Mouse (Mus musculus) neutrophil, adult 5-6 weeks (primary cell): ENCODE measurements around the gene Wnt10a. TPM values are rescaled to one million over a fixed set of nuclear protein-coding genes. Genes with fewer than 3 reads are reported as not detected.

Experiments
- total RNA-seq: library from RNA; stranded (forward); fragments of 200-1000 nt; gene quantifications from 2 replicates; pipeline ENCODE4 v1.2.3, GENCODE M21; 2017

The Wnt10a gene
- total RNA-seq, 1 experiment from 2014 or later = not detected

Other genes with a start within 250 kb of the Wnt10a start
- 0.12 and 0.81 TPM in 2 replicates for gene Plcd4, start 248.6 kb upstream of the Wnt10a start, total RNA-seq
- 27.5 and 31.3 TPM in 2 replicates for gene Usp37, start 247.2 kb upstream of the Wnt10a start, total RNA-seq
- gene Zfp142, start 203.3 kb upstream of the Wnt10a start, total RNA-seq = 18.7 and 21.5 TPM in 2 replicates
- 7.1 and 15.8 TPM in 2 replicates for gene Bcs1l, start 203.2 kb upstream of the Wnt10a start, total RNA-seq
- gene Rnf25, start 190.1 kb upstream of the Wnt10a start, total RNA-seq = 44.4 and 46.8 TPM in 2 replicates
- 0.70 and 0.98 TPM in 2 replicates for gene Stk36, start 190.1 kb upstream of the Wnt10a start, total RNA-seq
- 19.0 and 21.1 TPM in 2 replicates for gene Ttll4, start 129.8 kb upstream of the Wnt10a start, total RNA-seq
- 37.6 and 45.0 TPM in 2 replicates for gene Cyp27a1, start 77.9 kb upstream of the Wnt10a start, total RNA-seq
- 0.23 TPM in 1 of 2 replicates, not detected in the other for gene Prkag3, start 42.3 kb upstream of the Wnt10a start, total RNA-seq
- gene Wnt6, start 19.6 kb upstream of the Wnt10a start, total RNA-seq = not detected in 2 replicates
- not detected in 2 replicates for gene Cdk5r2, start 63.4 kb downstream of the Wnt10a start, total RNA-seq
- not detected in 2 replicates for gene Fev, start 93.9 kb downstream of the Wnt10a start, total RNA-seq
- not detected in 2 replicates for gene Cryba2, start 101.6 kb downstream of the Wnt10a start, total RNA-seq
- not detected in 2 replicates for gene Cfap65, start 144.1 kb downstream of the Wnt10a start, total RNA-seq
- not detected in 2 replicates for gene Ihh, start 160.2 kb downstream of the Wnt10a start, total RNA-seq